Mouse (Mus musculus) limb, embryonic 10.5 days (tissue): Measurements from ENCODE around the gene Rhbdd1. TPM values are rescaled to one million over a fixed set of nuclear protein-coding genes. Genes with fewer than 3 reads are reported as not detected.

ENCODE experiments used
- DNase-seq: peaks from one replicate; pipeline ENCODE4 v3.0.0-alpha.2; 2017; ENCODE audit warnings: low spot score
- H3K27ac ChIP-seq: fragments of 300-500 bp; sonication (generic); 2 replicates; pipeline ENCODE4 v1.5.1; 2016; ENCODE audit warnings: mild to moderate bottlenecking
- H3K27me3 ChIP-seq: fragments of 300-500 bp; sonication (generic); 2 replicates; pipeline ENCODE4 v1.6.1; 2016; ENCODE audit warnings: low read depth, mild to moderate bottlenecking; ENCODE audit not compliant: poor library complexity, severe bottlenecking
- H3K36me3 ChIP-seq: fragments of 300-500 bp; sonication (generic); 2 replicates; pipeline ENCODE4 v1.6.1; 2016; ENCODE audit warnings: mild to moderate bottlenecking, moderate library complexity
- H3K4me1 ChIP-seq: fragments of 300-500 bp; sonication (generic); 2 replicates; pipeline ENCODE4 v1.6.1; 2016
- H3K4me3 ChIP-seq: fragments of 300-500 bp; sonication (generic); 2 replicates; pipeline ENCODE4 v1.5.1; 2016; ENCODE audit warnings: mild to moderate bottlenecking, moderate library complexity
- H3K9me3 ChIP-seq: fragments of 300-500 bp; sonication (generic); replicated peaks from 2 replicates; pipeline ENCODE4 v1.6.1; 2016; ENCODE audit warnings: mild to moderate bottlenecking
- WGBS: fragments of 180-500 bp; shearing (Covaris S2); methylation state at CpG from one replicate; pipeline ENCODE4 v1.1.7; 2016; 5-methylcytosine and 5-hydroxymethylcytosine counted together
- polyA plus RNA-seq: library from polyadenylated mRNA; unstranded; fragments of >200 nt; fragmentation: Nextera tagmentation; extraction: Ambion mirVana; gene quantifications from 2 replicates; pipeline ENCODE4 v1.2.1, GENCODE M21; 2016

Rhbdd1 gene
- polyA plus RNA-seq, 1 experiment from 2014 or later: 9.1 TPM

- DNase-seq: no peak
- peak overlapping the region; percentile 66; the same call in 1 of the 2 replicates for H3K27ac ChIP-seq
- H3K9me3 ChIP-seq: peaks cover 4% of the 10 kb centered on the region; the same call in 1 of the 2 replicates
- H3K4me1 ChIP-seq: peaks cover 84% of the 10 kb centered on the region
- H3K4me3 ChIP-seq: peak overlapping the region; percentile 76
- peaks cover 29% of the 10 kb centered on the region for H3K27me3 ChIP-seq
- peaks cover 31% of the 10 kb centered on the region for H3K36me3 ChIP-seq
- WGBS: 73% methylated on average over 22 of the region's 22 CpGs
These were observed 29.0 kb upstream of the Rhbdd1 start for GRCm38 (mm10) chr1:82287052-82287775.

- Histone ChIP-seq H3K27me3 (peaks cover 31% of the 10 kb centered on the region), H3K4me1 (peaks cover 84% of the 10 kb centered on the region), H3K4me3 (peak overlapping the region; percentile 76), H3K27ac (no peak overlapping the region), H3K9me3 (peaks cover 4% of the 10 kb centered on the region; the same call in 1 of the 2 replicates), H3K36me3 (peaks cover 31% of the 10 kb centered on the region)
- WGBS: 93% methylated on average over 16 of the region's 16 CpGs
- DNase-seq: no peak
These were observed 28.4 kb upstream of the Rhbdd1 start for GRCm38 (mm10) chr1:82287776-82288325.

GRCm38 (mm10) chr1:82288421-82288990 lies 27.7 kb upstream of the Rhbdd1 start:
- Histone ChIP-seq H3K9me3 (peaks cover 4% of the 10 kb centered on the region; the same call in 1 of the 2 replicates), H3K4me1 (peaks cover 87% of the 10 kb centered on the region), H3K27ac (0 out of 2 replicates have a peak overlapping the region, but pooled peaks have one; percentile 96), H3K4me3 (peak overlapping the region; percentile 76), H3K36me3 (peaks cover 31% of the 10 kb centered on the region), H3K27me3 (peaks cover 34% of the 10 kb centered on the region)
- DNase-seq: no peak
- 93% methylated on average over 18 of the region's 18 CpGs for WGBS

- peaks cover 4% of the 10 kb centered on the region; the same call in 1 of the 2 replicates for H3K9me3 ChIP-seq
- WGBS: 71% methylated on average over 35 of the region's 35 CpGs
- H3K27ac ChIP-seq: peak overlapping the region; percentile 96
- DNase-seq: no peak
- peak overlapping the region; percentile 76 for H3K4me3 ChIP-seq
- peaks cover 34% of the 10 kb centered on the region for H3K27me3 ChIP-seq
- H3K36me3 ChIP-seq: peaks cover 31% of the 10 kb centered on the region
- H3K4me1 ChIP-seq: peaks cover 81% of the 10 kb centered on the region
These were observed 26.9 kb upstream of the Rhbdd1 start for GRCm38 (mm10) chr1:82289116-82289989.

GRCm38 (mm10) chr1:82289990-82290681 lies 26.1 kb upstream of the Rhbdd1 start:
- Histone ChIP-seq H3K36me3 (peaks cover 31% of the 10 kb centered on the region), H3K27me3 (peaks cover 34% of the 10 kb centered on the region), H3K27ac (peak overlapping the region; percentile 96), H3K9me3 (peaks cover 4% of the 10 kb centered on the region; the same call in 1 of the 2 replicates), H3K4me3 (peak overlapping the region; percentile 76), H3K4me1 (peaks cover 73% of the 10 kb centered on the region)
- WGBS: under 1% methylated on average over 45 of the region's 45 CpGs
- peak; percentile 65 for DNase-seq

GRCm38 (mm10) chr1:82290723-82291150 lies 25.5 kb upstream of the Rhbdd1 start:
- peak; percentile 84 for DNase-seq
- Histone ChIP-seq H3K27ac (peak overlapping the region; percentile 96), H3K4me1 (peaks cover 67% of the 10 kb centered on the region), H3K36me3 (peaks cover 31% of the 10 kb centered on the region), H3K9me3 (peaks cover 4% of the 10 kb centered on the region; the same call in 1 of the 2 replicates), H3K27me3 (peaks cover 34% of the 10 kb centered on the region), H3K4me3 (peak overlapping the region; percentile 76)
- WGBS: 0% methylated on average over 31 of the region's 31 CpGs

GRCm38 (mm10) chr1:82291151-82291797 lies 25.0 kb upstream of the Rhbdd1 start, which contains the start of gene Irs1:
Gene Irs1 (minus strand): TSS chr1:82291416.
- under 1% methylated on average over 49 of the region's 60 CpGs for WGBS
- Histone ChIP-seq H3K4me3 (peak within 1 kb of the TSS; percentile 76), H3K9me3 (peaks cover 4% of the 10 kb centered on the region; the same call in 1 of the 2 replicates), H3K27ac (peak within 1 kb of the TSS; percentile 96), H3K36me3 (peaks cover 31% of the 10 kb centered on the region), H3K27me3 (peaks cover 34% of the 10 kb centered on the region), H3K4me1 (peaks cover 63% of the 10 kb centered on the region)
- peak; percentile 90 for DNase-seq

- peaks cover 4% of the 10 kb centered on the region; the same call in 1 of the 2 replicates for H3K9me3 ChIP-seq
- 1% methylated on average over 23 of the region's 23 CpGs for WGBS
- peak overlapping the region; percentile 96 for H3K27ac ChIP-seq
- DNase-seq: no peak
- H3K4me1 ChIP-seq: peaks cover 54% of the 10 kb centered on the region
- peaks cover 25% of the 10 kb centered on the region for H3K36me3 ChIP-seq
- H3K4me3 ChIP-seq: peak overlapping the region; percentile 76
- H3K27me3 ChIP-seq: peaks cover 30% of the 10 kb centered on the region
These were observed 24.1 kb upstream of the Rhbdd1 start for GRCm38 (mm10) chr1:82291930-82292712.

GRCm38 (mm10) chr1:82292771-82293170 lies 23.5 kb upstream of the Rhbdd1 start:
- peak; percentile 79 for DNase-seq
- H3K27ac ChIP-seq: peak overlapping the region; percentile 96
- H3K4me1 ChIP-seq: peaks cover 48% of the 10 kb centered on the region
- peak overlapping the region; percentile 76 for H3K4me3 ChIP-seq
- H3K27me3 ChIP-seq: peaks cover 23% of the 10 kb centered on the region
- H3K9me3 ChIP-seq: peaks cover 4% of the 10 kb centered on the region; the same call in 1 of the 2 replicates
- peaks cover 19% of the 10 kb centered on the region for H3K36me3 ChIP-seq
- 1% methylated on average over 13 of the region's 13 CpGs for WGBS

- WGBS: 20% methylated on average over 6 of the region's 6 CpGs
- Histone ChIP-seq H3K9me3 (no peaks in the 10 kb centered on the region), H3K27ac (no peak overlapping the region)
These were observed 22.1 kb upstream of the Rhbdd1 start for GRCm38 (mm10) chr1:82294102-82294501.

GRCm38 (mm10) chr1:82298586-82298985 lies 17.7 kb upstream of the Rhbdd1 start:
- no peak for DNase-seq
- Histone ChIP-seq H3K4me3 (no peak overlapping the region), H3K4me1 (peaks cover 4% of the 10 kb centered on the region; the same call in 1 of the 2 replicates), H3K36me3 (no peaks in the 10 kb centered on the region), H3K27me3 (no peaks in the 10 kb centered on the region), H3K27ac (no peak overlapping the region), H3K9me3 (no peaks in the 10 kb centered on the region)
- WGBS: 51% methylated on average over 1 of the region's 1 CpGs

More at GRCm38 (mm10) chr1:82294102-82294501, 22.1 kb upstream of the Rhbdd1 start:
- H3K4me3 ChIP-seq: no peak overlapping the region
- peaks cover 35% of the 10 kb centered on the region for H3K4me1 ChIP-seq
- peaks cover 5% of the 10 kb centered on the region for H3K36me3 ChIP-seq
- H3K27me3 ChIP-seq: peaks cover 10% of the 10 kb centered on the region
- no peak for DNase-seq
